Mouse (Mus musculus) intestine, embryonic 15.5 days (tissue): Measurements from ENCODE around the gene Gpr50. TPM values are rescaled to one million over a fixed set of nuclear protein-coding genes. Genes with fewer than 3 reads are reported as not detected.

Experiments used
- ATAC-seq: fragments of 200-750 bp; cut with Nextera tagmentation; 2 replicates; pipeline ENCODE4 v1.8.0; 2017; ENCODE audit warnings: moderate TSS enrichment, moderate library complexity
- H3K27ac ChIP-seq: fragments of 300-500 bp; sonication (generic); 2 replicates; pipeline ENCODE4 v1.5.1; 2015; ENCODE audit warnings: mild to moderate bottlenecking, inconsistent platforms
- H3K27me3 ChIP-seq: fragments of 300-500 bp; sonication (generic); replicated peaks from 2 replicates; pipeline ENCODE4 v1.6.1; 2015; ENCODE audit warnings: inconsistent platforms
- H3K36me3 ChIP-seq: fragments of 300-500 bp; sonication (generic); 2 replicates; pipeline ENCODE4 v1.6.1; 2015; ENCODE audit warnings: inconsistent platforms
- H3K4me1 ChIP-seq: fragments of 300-500 bp; sonication (generic); replicated peaks from 2 replicates; pipeline ENCODE4 v1.6.1; 2015; ENCODE audit warnings: inconsistent platforms
- H3K4me2 ChIP-seq: fragments of 300-500 bp; sonication (generic); replicated peaks from 2 replicates; pipeline ENCODE4 v1.6.1; 2015; ENCODE audit warnings: mild to moderate bottlenecking, inconsistent platforms
- H3K4me3 ChIP-seq: fragments of 300-500 bp; sonication (generic); replicated peaks from 2 replicates; pipeline ENCODE4 v1.5.1; 2015; ENCODE audit warnings: inconsistent platforms
- H3K9ac ChIP-seq: fragments of 300-500 bp; sonication (generic); 2 replicates; pipeline ENCODE4 v1.6.1; 2015; ENCODE audit warnings: inconsistent platforms
- H3K9me3 ChIP-seq: fragments of 300-500 bp; sonication (generic); 2 replicates; pipeline ENCODE4 v1.6.1; 2016; ENCODE audit warnings: inconsistent platforms
- WGBS: fragments of 180-500 bp; shearing (Covaris S2); methylation state at CpG from one replicate; pipeline ENCODE4 v1.1.7; 2015; 5-methylcytosine and 5-hydroxymethylcytosine counted together
- polyA plus RNA-seq: library from polyadenylated mRNA; unstranded; fragments of >200 nt; fragmentation: Nextera tagmentation; extraction: Ambion mirVana; gene quantifications from 2 replicates; pipeline ENCODE4 v1.2.1, GENCODE M21; 2015

Gene Gpr50
- polyA plus RNA-seq, 1 experiment from 2014 or later: 1.1 TPM

DNA sequence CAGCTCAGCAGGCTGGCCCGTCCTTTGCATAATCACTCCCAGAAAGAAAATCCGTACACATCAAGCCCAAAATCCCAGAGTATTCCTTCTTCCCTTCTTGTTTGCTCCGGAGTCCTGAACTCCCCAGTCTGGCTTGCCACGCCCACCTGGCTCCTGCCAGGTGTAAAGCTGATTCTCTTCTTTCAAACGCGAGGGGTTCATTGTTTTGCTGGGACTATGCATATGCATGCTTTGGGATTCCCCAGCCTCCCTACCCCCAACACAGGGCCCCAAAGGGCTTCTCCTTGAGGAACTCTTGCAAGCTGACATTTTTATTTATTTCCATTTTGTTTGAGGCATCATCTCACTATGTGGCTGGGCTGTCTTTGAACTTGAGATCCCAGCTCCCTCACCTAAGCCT lies 6.8 kb downstream of the Gpr50 start:
- Histone ChIP-seq H3K9me3 (no peaks in the 10 kb centered on the region), H3K36me3 (no peaks in the 10 kb centered on the region), H3K4me1 (no peaks in the 10 kb centered on the region), H3K27me3 (peaks cover 8% of the 10 kb centered on the region; the same call in 1 of the 2 replicates), H3K4me2 (no peak overlapping the region), H3K9ac (no peak overlapping the region), H3K4me3 (no peak overlapping the region), H3K27ac (no peak overlapping the region)
- no peak for ATAC-seq
- WGBS: 33% methylated on average over 6 of the region's 6 CpGs

DNA sequence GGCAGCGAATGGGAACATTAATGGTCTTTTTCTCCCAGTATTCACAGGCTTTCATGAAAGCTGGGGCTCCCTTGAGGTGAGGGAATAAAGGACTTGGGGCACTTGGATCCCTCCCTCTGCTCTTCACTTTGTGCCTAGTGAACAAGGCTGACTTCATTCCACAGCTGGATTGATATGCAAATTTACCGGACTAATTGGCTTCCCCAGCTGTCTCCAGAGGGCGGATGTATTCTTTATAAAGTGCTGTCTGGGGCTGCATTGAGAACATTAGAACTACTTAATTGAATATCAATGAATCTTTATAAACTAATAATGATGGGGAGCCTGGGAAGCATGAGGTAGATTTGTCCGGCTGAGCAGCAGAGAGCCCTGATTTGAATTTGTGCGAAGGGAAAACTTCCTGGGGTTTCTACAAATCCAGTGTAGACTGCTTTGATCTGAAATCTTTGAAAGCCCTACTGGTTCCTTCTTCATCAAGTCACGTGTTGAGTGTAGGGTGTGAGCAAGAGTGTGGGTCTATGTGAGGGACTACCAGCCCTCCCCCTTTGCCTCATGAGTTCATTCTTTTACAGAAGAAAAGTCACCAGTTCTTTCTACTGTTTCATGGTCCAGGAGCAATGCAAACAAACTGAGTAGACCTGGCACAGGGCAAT lies 37.5 kb downstream of the Gpr50 start:
- Histone ChIP-seq H3K9ac (no peak overlapping the region), H3K9me3 (no peaks in the 10 kb centered on the region), H3K27ac (no peak overlapping the region), H3K4me3 (no peak overlapping the region), H3K4me2 (no peak overlapping the region), H3K27me3 (no peaks in the 10 kb centered on the region), H3K4me1 (no peaks in the 10 kb centered on the region), H3K36me3 (no peaks in the 10 kb centered on the region)
- ATAC-seq: no peak
- 40% methylated on average over 6 of the region's 6 CpGs for WGBS

Other genes with a start within 250 kb of the Gpr50 start
- gene Cd99l2, start 170.8 kb upstream of the Gpr50 start, polyA plus RNA-seq: 24.9 and 25.6 TPM in 2 replicates
- gene Hmgb3, start 107.7 kb upstream of the Gpr50 start, polyA plus RNA-seq: 217 and 227 TPM in 2 replicates
- gene Vma21, start 152.3 kb downstream of the Gpr50 start, polyA plus RNA-seq: 44.8 and 46.0 TPM in 2 replicates